Mouse (Mus musculus) mammary gland, adult 2 months (tissue): ENCODE measurements around the gene Snapc3. TPM values are rescaled to one million over a fixed set of nuclear protein-coding genes. Genes with fewer than 3 reads are reported as not detected.

Experiments
- polyA plus RNA-seq: library from polyadenylated mRNA; depleted of rRNA; stranded (reverse); fragments of >200 nt; gene quantifications from 2 replicates; pipeline ENCODE4 v1.2.3, GENCODE M21; 2012; ENCODE audit warnings: low replicate concordance; rRNA removed

The Snapc3 gene
- polyA plus RNA-seq: 15.5 and 25.4 TPM in 2 replicates

GRCm38 (mm10) chr4:83417160-83417819, at the start of gene Snapc3:
TSS of gene Snapc3 (plus strand) at chr4:83417724.

GRCm38 (mm10) chr4:83486117-83486901, 68.8 kb downstream of the Snapc3 start, which contains the start of gene Psip1:
TSS of gene Psip1 (minus strand) at chr4:83486459.

Other genes starting within 250 kb of the Snapc3 start
- 2.9 and 5.9 TPM in 2 replicates for gene Ttc39b, start 93.5 kb upstream of the Snapc3 start, polyA plus RNA-seq
- gene Psip1, start 68.7 kb downstream of the Snapc3 start, polyA plus RNA-seq: 12.0 and 29.7 TPM in 2 replicates
- 0.45 and 0.91 TPM in 2 replicates for gene Ccdc171, start 107.8 kb downstream of the Snapc3 start, polyA plus RNA-seq